Mouse (Mus musculus) hindbrain, embryonic 10.5 days (tissue): ENCODE data around the gene Tubb4a. TPM values are rescaled to one million over a fixed set of nuclear protein-coding genes. Genes with fewer than 3 reads are reported as not detected.
A peak's percentile ranks its signal among the peaks of the same experiment; 100 is the strongest.
"Not testable (repeated sequence)": the region's sequence is repeated elsewhere in the genome, so short reads cannot be mapped to it uniquely, and the experiment has no call there.

Experiments used
- DNase-seq: peaks from one replicate; pipeline ENCODE4 v3.0.0-alpha.2; 2017; ENCODE audit warnings: low spot score
- H3K27ac ChIP-seq: fragments of 300-500 bp; sonication (generic); 2 replicates; pipeline ENCODE4 v1.5.1; 2016; ENCODE audit warnings: mild to moderate bottlenecking, moderate library complexity
- H3K27me3 ChIP-seq: fragments of 300-500 bp; sonication (generic); 2 replicates; pipeline ENCODE4 v1.6.1; 2016; ENCODE audit warnings: mild to moderate bottlenecking; ENCODE audit not compliant: poor library complexity, insufficient read depth, severe bottlenecking
- H3K36me3 ChIP-seq: fragments of 300-500 bp; sonication (generic); 2 replicates; pipeline ENCODE4 v1.6.1; 2016; ENCODE audit warnings: mild to moderate bottlenecking, moderate library complexity
- H3K4me1 ChIP-seq: fragments of 300-500 bp; sonication (generic); replicated peaks from 2 replicates; pipeline ENCODE4 v1.6.1; 2016; ENCODE audit warnings: mild to moderate bottlenecking
- H3K4me3 ChIP-seq: fragments of 300-500 bp; sonication (generic); 2 replicates; pipeline ENCODE4 v1.5.1; 2016; ENCODE audit warnings: mild to moderate bottlenecking, moderate library complexity
- H3K9me3 ChIP-seq: fragments of 300-500 bp; sonication (generic); 2 replicates; pipeline ENCODE4 v1.6.1; 2016; ENCODE audit warnings: mild to moderate bottlenecking, moderate library complexity
- WGBS: fragments of 180-500 bp; shearing (Covaris S2); methylation state at CpG from one replicate; pipeline ENCODE4 v1.1.7; 2016; 5-methylcytosine and 5-hydroxymethylcytosine counted together
- polyA plus RNA-seq: library from polyadenylated mRNA; unstranded; fragments of >200 nt; fragmentation: Nextera tagmentation; extraction: Ambion mirVana; gene quantifications from 2 replicates; pipeline ENCODE4 v1.2.1, GENCODE M21; 2016

The Tubb4a gene
- 66.9 and 167 TPM in 2 replicates for polyA plus RNA-seq

DNA sequence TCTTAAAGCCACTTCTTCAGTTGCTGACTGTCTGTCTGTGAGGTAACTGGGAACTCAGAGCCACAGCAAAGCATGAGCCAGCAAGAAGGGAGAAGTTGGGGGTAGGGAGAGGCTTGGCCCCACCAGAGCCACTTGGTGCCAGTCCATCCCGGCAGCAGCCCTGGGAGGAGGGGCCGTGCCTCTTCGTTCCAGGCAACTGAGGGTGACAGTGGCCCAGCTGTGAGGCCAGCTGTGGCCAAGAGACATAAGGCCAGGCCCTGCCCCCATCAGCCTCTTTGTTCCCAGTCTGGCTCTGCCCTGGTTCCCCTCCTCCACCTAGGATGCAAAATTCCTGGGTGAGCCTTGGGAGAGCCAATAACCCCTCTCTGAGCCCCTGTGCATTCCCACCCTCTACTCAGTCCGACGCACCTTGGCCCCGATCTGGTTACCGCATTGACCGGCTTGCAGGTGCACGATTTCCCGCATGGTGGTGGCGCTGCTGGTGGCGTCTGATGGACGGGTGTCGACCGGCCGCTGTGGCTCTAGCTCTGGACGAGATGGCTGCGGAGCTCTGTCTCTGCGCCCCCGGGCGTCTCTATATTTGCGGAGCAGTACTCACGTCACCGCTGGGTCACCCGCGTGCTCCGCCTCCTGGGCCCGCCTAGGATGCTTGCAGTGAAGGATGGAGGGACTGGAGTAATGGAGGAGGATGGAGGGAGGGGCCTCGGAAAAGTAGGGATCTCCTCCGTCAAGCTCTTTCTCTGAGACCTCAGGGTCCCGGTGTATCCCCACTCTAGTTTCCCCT is at the start of gene Tubb4a:
TSS of gene Tubb4a (minus strand) at position 734 of the 784 bp plus-strand sequence.
- Histone ChIP-seq H3K27me3 (peaks cover 21% of the 10 kb centered on the region), H3K27ac (peak within 1 kb of the TSS; percentile 90), H3K4me3 (peak within 1 kb of the TSS; percentile 59), H3K9me3 (no peaks in the 10 kb centered on the region), H3K36me3 (peaks cover 18% of the 10 kb centered on the region; the same call in 1 of the 2 replicates), H3K4me1 (peaks cover 18% of the 10 kb centered on the region)
- WGBS = under 1% methylated on average over 31 of the region's 31 CpGs
- DNase-seq = peak; percentile 65

DNA sequence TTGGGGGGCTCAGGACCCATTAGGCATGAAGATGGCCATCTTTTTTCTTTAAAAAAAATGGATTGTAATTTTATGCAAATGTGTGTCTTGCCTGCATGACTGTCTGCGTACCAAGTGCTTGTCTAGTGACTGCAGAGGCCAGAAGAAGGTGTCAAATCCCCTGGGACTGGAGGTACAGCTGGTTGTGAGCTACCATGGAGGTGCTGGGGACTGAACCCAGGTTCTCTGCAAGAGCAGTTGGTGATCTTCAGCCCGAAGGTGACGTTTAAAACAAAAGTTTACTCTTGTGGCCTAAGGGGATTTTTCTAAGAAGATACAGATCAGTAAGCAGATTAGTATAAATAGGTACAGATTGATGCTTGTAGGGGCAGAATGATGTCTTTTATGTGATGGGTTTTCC is 48.1 kb upstream of the Tubb4a start:
- no peak overlapping the region for H3K4me3 ChIP-seq
- 81% methylated on average over 3 of the region's 3 CpGs for WGBS
- H3K36me3 ChIP-seq = no peaks in the 10 kb centered on the region
- no peaks in the 10 kb centered on the region for H3K9me3 ChIP-seq
- H3K27me3 ChIP-seq = no peaks in the 10 kb centered on the region
- no peak overlapping the region for H3K27ac ChIP-seq
- DNase-seq = no peak
- no peaks in the 10 kb centered on the region for H3K4me1 ChIP-seq

GRCm38 (mm10) chr17:57134693-57135092 is 47.1 kb upstream of the Tubb4a start:
- no peaks in the 10 kb centered on the region for H3K4me1 ChIP-seq

DNA sequence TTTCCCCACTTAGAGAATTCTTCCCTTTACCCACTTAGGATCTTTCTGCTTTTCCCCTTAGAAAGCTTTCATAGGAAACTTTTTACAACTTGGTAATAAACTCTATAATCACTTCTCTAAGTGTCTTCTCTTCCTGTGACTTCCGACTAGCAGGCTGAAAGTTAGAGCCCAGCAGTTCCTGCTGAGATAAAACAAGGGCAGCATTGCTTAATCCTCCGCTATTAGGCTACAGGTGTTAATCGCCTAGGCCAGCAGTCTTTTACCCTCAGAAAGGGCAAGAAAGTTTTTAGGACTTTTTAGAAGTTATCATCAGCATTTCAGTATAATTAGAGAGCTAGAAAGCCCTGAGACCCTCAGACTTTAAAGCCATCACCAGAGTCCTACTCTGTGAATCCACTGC is 46.4 kb upstream of the Tubb4a start:
- not testable (repeated sequence) for H3K36me3 ChIP-seq, DNase-seq, H3K4me3 ChIP-seq, H3K27ac ChIP-seq, H3K27me3 ChIP-seq, H3K9me3 ChIP-seq, H3K4me1 ChIP-seq
- WGBS = 24% methylated on average over 3 of the region's 3 CpGs

More at GRCm38 (mm10) chr17:57134693-57135092, 47.1 kb upstream of the Tubb4a start:
- Histone ChIP-seq H3K27ac (no peak overlapping the region), H3K36me3 (no peaks in the 10 kb centered on the region), H3K4me3 (no peak overlapping the region), H3K27me3 (no peaks in the 10 kb centered on the region), H3K9me3 (no peaks in the 10 kb centered on the region)
- no peak for DNase-seq
- WGBS = 88% methylated on average over 2 of the region's 2 CpGs

GRCm38 (mm10) chr17:57131793-57132192 is 44.2 kb upstream of the Tubb4a start:
- DNase-seq = no peak
- Histone ChIP-seq H3K4me3 (no peak overlapping the region), H3K27ac (no peak overlapping the region), H3K27me3 (no peaks in the 10 kb centered on the region), H3K9me3 (no peaks in the 10 kb centered on the region), H3K4me1 (no peaks in the 10 kb centered on the region), H3K36me3 (no peaks in the 10 kb centered on the region)
- 80% methylated on average over 1 of the region's 1 CpGs for WGBS

- 69% methylated on average over 3 of the region's 3 CpGs for WGBS
- DNase-seq = no peak
- no peaks in the 10 kb centered on the region for H3K4me1 ChIP-seq
- no peak overlapping the region for H3K4me3 ChIP-seq
- no peaks in the 10 kb centered on the region for H3K27me3 ChIP-seq
- no peak overlapping the region for H3K27ac ChIP-seq
- no peaks in the 10 kb centered on the region for H3K9me3 ChIP-seq
- H3K36me3 ChIP-seq = no peaks in the 10 kb centered on the region
These were observed 38.5 kb upstream of the Tubb4a start for GRCm38 (mm10) chr17:57125853-57126622.

DNA sequence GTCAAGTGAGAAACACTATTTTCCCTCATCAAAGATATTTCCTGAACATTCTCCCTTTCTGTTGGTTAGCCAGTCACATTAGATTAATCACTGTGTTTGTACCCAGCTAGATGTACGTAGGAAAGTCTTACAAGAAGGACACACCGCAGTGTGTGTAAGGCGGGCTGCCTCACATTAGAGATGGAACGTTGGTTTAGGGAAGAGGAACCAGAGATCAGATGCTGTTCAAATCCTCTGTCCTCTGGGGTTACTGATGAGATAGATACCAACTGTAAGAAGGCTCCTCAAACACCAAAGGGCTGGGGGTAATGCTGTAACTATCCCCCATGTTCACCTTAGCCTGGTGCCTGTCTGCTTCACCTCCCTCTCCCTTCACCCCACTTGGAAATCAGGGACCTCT is 37.2 kb upstream of the Tubb4a start:
- no peak overlapping the region for H3K4me3 ChIP-seq
- no peaks in the 10 kb centered on the region for H3K9me3 ChIP-seq
- no peak for DNase-seq
- 92% methylated on average over 4 of the region's 4 CpGs for WGBS
- no peaks in the 10 kb centered on the region for H3K4me1 ChIP-seq
- no peaks in the 10 kb centered on the region for H3K36me3 ChIP-seq
- no peaks in the 10 kb centered on the region for H3K27me3 ChIP-seq
- no peak overlapping the region for H3K27ac ChIP-seq

DNA sequence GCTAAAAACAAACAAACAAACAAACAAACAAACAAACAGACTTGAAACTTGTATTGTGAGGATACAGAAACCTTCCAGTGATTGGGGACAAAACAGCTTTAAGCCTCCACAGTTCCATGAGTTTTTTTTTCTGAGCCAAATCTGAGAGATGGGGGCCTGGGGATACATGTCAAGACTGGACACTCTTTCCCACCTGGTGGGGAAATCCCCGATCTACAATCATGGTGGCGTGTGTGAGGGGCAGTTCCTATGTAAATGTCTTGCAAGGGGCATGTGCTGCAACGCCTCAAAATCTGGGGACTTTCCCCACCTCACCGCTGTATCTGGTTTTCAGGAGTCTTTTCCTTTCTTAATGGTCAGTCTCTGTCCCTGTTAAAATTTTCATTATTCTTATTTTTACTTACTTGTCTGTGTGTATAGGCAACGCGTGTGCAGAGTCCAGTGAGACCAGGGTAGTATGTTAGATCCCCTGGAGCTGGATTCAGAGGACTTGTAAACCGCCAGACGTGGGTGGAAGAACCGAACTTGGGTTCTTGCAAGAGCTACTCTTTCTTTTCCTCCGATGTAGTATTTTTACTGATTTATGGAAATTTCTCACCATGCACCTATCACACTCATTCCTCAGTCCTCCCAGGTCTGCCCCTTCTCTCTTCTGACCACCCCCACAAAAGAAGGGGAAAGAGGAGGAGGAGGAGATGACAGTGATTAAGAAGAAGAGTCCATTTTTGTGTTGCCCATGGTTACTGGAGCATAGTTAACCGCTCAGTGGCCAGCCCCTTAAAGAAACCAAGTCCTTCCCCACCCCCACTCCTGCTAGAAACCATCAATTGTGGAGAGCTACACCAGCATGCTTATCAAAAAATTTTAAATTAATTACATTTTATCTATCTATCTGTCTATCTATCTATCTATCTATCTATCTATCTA is 35.9 kb upstream of the Tubb4a start:
- WGBS = 88% methylated on average over 11 of the region's 11 CpGs
- no peaks in the 10 kb centered on the region for H3K9me3 ChIP-seq
- H3K27ac ChIP-seq = no peak overlapping the region
- no peaks in the 10 kb centered on the region for H3K27me3 ChIP-seq
- no peak for DNase-seq
- H3K36me3 ChIP-seq = no peaks in the 10 kb centered on the region
- H3K4me1 ChIP-seq = peaks cover 6% of the 10 kb centered on the region
- no peak overlapping the region for H3K4me3 ChIP-seq

GRCm38 (mm10) chr17:57121856-57122255 is 34.3 kb upstream of the Tubb4a start:
- Histone ChIP-seq H3K4me1 (peaks cover 8% of the 10 kb centered on the region), H3K9me3 (no peaks in the 10 kb centered on the region), H3K27ac (no peak overlapping the region), H3K4me3 (no peak overlapping the region), H3K27me3 (no peaks in the 10 kb centered on the region), H3K36me3 (no peaks in the 10 kb centered on the region)
- DNase-seq = no peak
- WGBS = 87% methylated on average over 2 of the region's 2 CpGs

- Histone ChIP-seq H3K4me1 (peaks cover 8% of the 10 kb centered on the region), H3K4me3 (peak overlapping the region; percentile 24; the same call in 1 of the 2 replicates), H3K27ac (no peak overlapping the region), H3K9me3 (no peaks in the 10 kb centered on the region), H3K27me3 (no peaks in the 10 kb centered on the region), H3K36me3 (no peaks in the 10 kb centered on the region)
- peak; percentile 35 for DNase-seq
- 3% methylated on average over 11 of the region's 11 CpGs for WGBS
These were observed 31.2 kb upstream of the Tubb4a start for GRCm38 (mm10) chr17:57118524-57119349.

DNA sequence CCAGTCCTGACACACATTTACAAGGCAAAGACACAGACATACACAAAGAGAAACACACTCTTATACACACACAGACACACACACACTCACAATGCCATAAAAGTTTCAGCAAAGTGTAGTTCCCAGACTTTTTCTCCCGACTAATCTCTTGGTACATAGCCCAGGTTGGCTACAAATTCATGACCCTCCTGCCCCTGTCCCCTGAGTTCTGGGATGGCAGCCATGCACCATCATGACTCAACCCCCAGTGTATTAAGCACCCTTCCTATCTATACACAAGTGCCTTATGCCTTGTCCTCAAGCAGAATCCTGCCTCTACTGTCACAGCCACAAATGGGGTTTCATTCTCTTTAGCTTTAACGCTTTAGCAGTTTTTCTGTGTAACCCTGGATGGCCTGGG is 29.2 kb upstream of the Tubb4a start:
- Histone ChIP-seq H3K27me3 (no peaks in the 10 kb centered on the region), H3K36me3 (no peaks in the 10 kb centered on the region), H3K27ac (no peak overlapping the region), H3K4me1 (peaks cover 8% of the 10 kb centered on the region), H3K4me3 (no peak overlapping the region), H3K9me3 (no peaks in the 10 kb centered on the region)
- whole genome bisulfite sequencing = 69% methylated on average over 2 of the region's 2 CpGs
- DNase-seq = no peak
